Mouse (Mus musculus): ENCODE data around the gene Dgkq.

Gene Dgkq

DNA sequence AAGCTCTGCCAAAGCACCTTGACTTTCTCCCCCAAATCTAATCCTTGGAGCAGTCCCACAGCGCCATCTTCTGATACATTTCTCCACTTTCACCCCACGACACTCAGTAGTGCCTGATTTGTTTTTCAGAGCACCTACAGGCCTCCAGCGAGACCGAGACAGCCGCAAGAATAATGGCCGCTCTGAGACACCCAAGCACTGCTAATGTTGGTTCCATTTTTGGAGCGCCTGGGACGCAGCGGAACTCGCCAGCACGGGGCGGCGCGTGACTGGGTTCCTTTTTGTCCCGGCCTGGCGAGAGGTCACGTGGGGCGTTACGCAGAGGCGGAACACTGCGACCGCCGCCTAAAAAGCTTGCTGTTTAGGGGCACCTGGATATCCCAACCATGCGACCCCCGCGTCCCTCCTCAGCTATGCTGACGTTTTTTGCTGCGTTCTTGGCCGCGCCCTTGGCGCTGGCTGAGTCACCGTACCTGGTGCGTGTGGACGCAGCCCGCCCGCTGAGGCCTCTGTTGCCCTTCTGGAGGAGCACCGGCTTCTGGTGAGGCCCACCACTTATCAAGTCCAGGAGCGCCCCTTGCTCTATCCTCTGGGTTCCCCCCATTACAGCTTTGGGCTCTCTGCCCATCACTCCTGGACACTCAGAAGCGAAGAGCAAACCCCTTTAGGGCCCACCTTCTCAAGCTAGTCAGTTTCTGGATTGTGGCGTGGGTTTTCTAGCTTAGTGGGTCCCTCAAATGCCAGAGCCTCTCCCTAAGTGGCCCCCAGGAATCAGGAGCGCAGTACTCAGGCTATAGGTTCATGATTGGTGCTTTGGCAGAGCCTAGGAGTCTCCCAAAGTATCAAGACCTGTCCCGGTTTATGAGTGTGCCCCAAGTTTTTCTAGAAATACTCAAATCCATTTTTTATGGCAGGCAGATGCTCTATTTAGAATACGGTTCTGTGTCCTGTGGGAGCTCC is at the start of gene Dgkq:
Gene Dgkq (minus strand): TSS at position 696 of the 960 bp plus-strand sequence.
- DNase-seq (ENCODE audit: low spot score in 2 of 2), result peak; percentile 85 to 93

GRCm38 (mm10) chr5:108718051-108718450 is 48.6 kb upstream of the Dgkq start:
- no peak for DNase-seq (ENCODE audit: low spot score in 2 of 2)

GRCm38 (mm10) chr5:108715974-108716373 is 46.5 kb upstream of the Dgkq start:
- DNase-seq (ENCODE audit: low spot score in 2 of 2), result no peak

DNA sequence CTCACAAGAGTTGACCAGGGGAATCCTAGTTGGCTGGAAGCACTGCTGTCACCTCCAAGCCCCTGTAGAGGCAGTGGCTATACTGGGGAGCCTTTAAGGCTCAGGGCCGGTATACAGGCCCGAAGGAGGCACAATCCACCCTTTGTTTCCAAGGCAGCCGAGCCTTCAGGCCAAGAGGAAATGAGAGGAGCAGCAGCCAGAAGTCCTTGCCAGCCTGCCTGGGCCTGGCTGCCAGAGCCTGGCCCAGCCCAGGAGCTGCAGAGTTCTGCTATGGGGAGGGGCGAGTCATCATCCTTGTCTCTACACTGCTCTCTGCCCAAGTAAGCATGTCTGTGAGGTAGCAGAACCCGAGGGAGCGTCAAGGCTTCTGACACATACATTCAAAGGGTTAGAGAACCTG is 44.7 kb upstream of the Dgkq start:
- DNase-seq (ENCODE audit: low spot score in 2 of 2), result peak in 1 of 2 experiments; percentile 23

DNA sequence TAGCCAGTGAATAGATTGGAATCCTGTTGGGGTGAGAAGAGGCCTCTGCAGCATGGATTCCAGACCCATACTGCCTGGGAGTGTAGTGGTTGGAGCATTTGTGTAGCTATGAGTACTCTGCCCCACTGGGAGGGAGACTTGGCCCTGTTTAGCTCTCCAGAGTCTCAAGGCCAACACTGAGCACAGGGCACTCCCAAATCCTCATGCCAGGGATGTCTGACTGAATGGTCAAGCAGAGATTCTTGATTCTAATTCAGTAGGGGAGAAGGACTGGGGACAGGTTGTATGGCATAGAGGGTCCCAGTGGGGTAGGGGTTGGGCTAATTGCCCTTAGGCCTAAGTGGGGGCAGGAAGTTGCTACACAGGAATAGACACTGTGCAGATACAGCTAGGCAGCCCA is 44.2 kb upstream of the Dgkq start:
- DNase-seq (ENCODE audit: low spot score in 2 of 2), result no peak

GRCm38 (mm10) chr5:108713096-108713495 is 43.6 kb upstream of the Dgkq start:
- DNase-seq (ENCODE audit: low spot score in 2 of 2), result no peak

GRCm38 (mm10) chr5:108711968-108712367 is 42.5 kb upstream of the Dgkq start:
- no peak for DNase-seq (ENCODE audit: low spot score in 2 of 2)

DNA sequence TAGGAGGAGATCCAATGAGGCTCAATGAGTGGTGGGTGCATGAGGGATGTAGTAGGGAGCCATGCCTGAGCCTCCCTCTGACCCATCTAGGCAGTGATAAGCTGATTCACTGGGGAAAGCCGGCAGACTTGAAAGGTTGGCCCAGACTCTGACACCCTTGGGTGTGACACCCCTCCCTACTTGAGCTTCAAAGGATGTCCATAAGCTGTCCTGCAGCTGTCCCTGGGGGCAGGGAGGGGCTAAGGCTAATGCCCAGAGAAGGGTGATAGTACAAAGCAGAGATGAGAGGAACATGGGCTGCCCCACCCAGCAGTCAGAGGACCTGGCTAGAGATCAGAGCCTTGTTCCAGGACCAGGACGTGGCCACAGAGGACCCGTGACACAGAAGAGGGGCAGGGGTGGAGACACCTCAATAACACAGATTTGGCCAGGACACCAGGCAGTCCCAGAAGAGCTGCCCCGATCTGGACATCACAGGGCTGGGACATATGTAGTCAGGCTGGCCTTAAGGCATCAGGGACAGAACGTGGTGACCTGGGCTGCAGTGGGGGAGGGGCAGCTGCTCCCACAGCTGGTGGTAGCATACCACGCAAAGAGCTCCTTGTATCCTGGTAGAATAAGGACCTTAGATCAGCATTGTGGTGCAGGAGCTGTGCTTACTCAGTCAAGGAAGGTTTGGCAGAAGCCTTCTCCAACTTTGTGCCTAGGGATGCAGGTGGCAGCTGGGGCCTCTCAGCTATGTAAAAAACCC is 39.7 kb upstream of the Dgkq start:
- DNase-seq (ENCODE audit: low spot score in 2 of 2), result no peak

- no peak for DNase-seq (ENCODE audit: low spot score in 2 of 2)
These were observed 38.9 kb upstream of the Dgkq start for GRCm38 (mm10) chr5:108708419-108708818.

DNA sequence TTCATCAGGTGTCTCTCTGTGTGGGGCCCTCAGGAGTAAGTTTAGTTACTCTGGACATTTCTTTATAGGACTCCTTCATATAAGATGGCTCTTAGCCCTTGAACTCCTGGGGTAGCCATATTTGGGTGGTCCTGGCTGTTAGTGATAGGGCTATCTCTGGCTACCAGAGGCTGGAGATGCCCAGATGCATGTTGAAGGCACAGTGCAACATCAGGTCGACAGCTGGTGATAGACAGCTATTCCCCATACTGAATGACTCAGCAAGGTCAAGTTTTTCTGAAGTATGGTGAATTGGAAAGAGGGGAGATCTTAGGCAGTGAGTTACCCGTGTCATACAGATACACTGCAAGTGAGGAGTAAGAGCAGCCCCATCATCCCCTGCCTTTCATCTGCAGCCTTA is 38.3 kb upstream of the Dgkq start:
- no peak for DNase-seq (ENCODE audit: low spot score in 2 of 2)

DNA sequence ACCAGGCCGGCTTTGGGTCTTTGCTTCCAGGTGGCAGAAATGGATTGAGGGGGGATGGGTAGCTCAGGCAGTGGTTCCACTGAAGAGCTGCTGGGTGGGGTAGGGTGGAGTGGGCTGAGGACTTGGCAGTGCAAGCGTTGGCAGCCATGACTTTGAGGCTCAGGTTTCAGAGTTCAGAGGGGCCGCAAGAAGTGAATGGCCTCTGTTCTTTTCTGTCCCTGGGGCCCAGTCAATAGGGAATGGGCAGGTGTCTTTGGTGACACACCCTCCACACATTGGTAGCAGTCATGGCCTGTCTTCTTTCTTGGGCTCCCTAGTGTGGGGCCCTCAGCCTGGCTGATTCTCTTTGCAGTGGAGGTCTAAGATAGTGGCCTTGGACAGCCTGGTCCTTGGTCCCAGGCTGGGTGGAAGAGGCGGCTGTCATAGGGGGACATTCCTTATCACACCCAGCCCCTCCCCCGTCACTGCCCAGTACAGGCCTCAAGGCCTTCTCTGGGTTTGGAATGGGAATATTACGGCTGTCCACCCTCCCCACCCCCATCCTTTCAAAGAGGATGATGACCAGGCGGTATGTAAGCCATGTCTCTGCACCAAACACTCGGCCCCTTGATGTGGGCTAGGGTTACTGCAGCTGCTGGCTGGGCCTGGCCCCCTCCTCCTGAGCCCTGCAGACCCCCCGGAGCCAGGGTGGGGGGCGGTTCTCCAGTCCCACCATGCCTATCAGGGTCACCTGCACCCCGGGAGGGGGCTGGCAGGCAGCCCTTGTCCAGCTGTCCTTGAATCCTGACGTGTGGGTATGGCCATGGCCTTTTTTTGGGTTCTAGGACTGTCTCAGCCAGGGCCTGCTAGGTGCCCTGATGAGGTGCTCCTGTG is 34.5 kb upstream of the Dgkq start:
- no peak for DNase-seq (ENCODE audit: low spot score in 2 of 2)

GRCm38 (mm10) chr5:108701341-108702021 is 32.0 kb upstream of the Dgkq start:
- DNase-seq (ENCODE audit: low spot score in 2 of 2), result no peak

DNA sequence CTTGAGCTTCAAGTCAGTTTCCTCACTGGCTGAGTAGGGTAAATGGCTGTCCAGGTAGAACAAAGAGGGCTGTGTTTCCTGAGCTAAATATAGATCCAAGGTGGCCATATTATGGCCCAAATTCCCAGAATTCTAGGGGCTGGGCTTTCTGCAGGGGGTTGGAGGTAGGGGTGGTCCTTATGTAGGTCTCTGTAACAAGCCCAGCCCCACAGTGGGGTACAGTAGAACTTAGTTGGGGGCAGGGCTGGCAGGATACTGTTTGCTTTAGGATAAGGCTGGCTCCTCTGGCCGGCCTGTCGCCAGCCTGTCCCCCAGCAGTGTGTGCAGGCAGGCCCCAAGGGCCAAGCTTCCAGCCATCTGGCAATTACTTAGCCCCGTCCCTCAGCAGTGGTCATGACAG is 30.9 kb upstream of the Dgkq start:
- no peak for DNase-seq (ENCODE audit: low spot score in 2 of 2)

GRCm38 (mm10) chr5:108697341-108697753 is 27.9 kb upstream of the Dgkq start:
- DNase-seq (ENCODE audit: low spot score in 2 of 2), result peak; percentile 49 to 61

DNA sequence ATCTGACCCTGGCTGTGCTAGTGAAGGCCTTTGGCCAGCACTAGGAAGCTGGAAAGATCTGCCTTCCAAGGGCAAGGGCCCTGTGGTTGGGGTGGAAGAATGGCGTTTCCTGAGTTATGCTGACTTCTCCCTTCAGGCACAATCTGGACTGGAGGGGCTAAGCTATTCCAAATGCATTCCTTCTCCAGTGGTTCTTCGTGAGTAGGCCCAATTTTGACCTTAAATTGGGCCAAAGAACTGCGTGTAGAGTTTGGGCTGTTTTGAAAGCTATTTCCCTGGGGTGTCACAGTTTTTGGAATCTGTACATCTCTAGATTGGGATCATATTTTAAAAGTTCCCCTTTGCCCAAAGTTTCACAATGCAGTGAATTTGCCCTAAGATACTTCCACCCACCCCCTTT is 27.1 kb upstream of the Dgkq start:
- DNase-seq (ENCODE audit: low spot score in 2 of 2), result no peak

GRCm38 (mm10) chr5:108695861-108696260 is 26.4 kb upstream of the Dgkq start:
- no peak for DNase-seq (ENCODE audit: low spot score in 2 of 2)

- peak in 1 of 2 experiments; percentile 34 for DNase-seq (ENCODE audit: low spot score in 2 of 2)
These were observed 25.1 kb upstream of the Dgkq start for GRCm38 (mm10) chr5:108694352-108695261.

DNA sequence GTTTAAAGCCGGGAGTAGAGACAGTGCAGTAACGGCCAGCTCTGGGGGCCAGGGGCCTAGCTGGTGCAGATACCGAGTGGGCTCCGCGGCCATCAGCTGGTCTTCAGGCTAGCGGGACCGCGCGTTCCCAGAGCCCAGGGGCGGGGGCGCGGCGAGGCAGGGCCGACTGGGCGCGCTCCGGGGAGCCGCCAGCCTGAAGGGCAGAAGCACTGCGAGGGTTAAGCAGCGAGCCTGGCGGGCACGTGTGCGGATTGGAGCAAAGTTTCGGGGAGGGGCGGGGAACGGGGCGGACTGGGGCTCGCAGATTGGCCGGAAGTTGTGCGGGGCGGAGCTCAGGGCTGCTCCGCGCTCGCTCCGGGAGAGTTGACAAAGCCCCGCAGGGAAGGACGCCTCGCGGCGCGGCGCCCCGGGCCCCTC is 24.4 kb upstream of the Dgkq start:
- peak; percentile 49 to 51 for DNase-seq (ENCODE audit: low spot score in 2 of 2)

GRCm38 (mm10) chr5:108692271-108692670 is 22.8 kb upstream of the Dgkq start, which contains the start of gene Fgfrl1:
TSS of gene Fgfrl1 (plus strand) at chr5:108692382.
- no peak for DNase-seq (ENCODE audit: low spot score in 2 of 2)

GRCm38 (mm10) chr5:108691152-108691551 is 21.7 kb upstream of the Dgkq start:
- no peak for DNase-seq (ENCODE audit: low spot score in 2 of 2)
